Mouse (Mus musculus) gastrocnemius, postnatal 10 days (tissue): Measurements from ENCODE around the gene Tmem221. TPM values are rescaled to one million over a fixed set of nuclear protein-coding genes. Genes with fewer than 3 reads are reported as not detected.
A peak's percentile ranks its signal among the peaks of the same experiment; 100 is the strongest.
"Not testable (repeated sequence)": the region's sequence is repeated elsewhere in the genome, so short reads cannot be mapped to it uniquely, and the experiment has no call there.

ENCODE experiments used
- DNase-seq: peaks from one replicate; pipeline ENCODE4 v3.0.0; 2021; ENCODE audit warnings: mixed read lengths
- total RNA-seq, 2 experiments: library from RNA; stranded (reverse); gene quantifications; 2 replicates each; pipeline ENCODE4 v1.2.3; 2021

The Tmem221 gene
- total RNA-seq, 2 experiments from 2014 or later = 0.14 TPM; not detected in 1

DNA sequence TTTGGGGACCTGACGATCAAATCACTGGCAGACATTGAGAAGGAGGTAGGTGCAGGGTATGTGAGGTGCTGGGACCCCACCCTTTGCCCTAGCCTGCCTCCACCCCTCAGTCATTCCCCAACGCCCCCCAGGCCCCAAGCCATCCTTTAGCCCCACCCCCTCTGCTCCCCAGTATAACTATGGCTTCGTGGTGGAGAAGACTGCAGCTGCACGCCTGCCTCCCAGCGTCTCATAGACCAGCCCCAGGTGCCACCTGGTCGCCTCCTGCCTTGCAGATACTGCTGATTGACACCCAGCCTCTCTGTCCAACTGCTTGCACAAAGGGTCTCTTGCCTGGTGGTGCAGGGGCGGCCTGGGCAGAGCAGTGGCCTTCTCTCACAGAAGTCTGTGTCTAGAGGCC lies 11.1 kb downstream of the Tmem221 start:
- DNase-seq = no peak

- DNase-seq = no peak
These were observed 13.6 kb downstream of the Tmem221 start for GRCm38 (mm10) chr8:71545053-71545452.

DNA sequence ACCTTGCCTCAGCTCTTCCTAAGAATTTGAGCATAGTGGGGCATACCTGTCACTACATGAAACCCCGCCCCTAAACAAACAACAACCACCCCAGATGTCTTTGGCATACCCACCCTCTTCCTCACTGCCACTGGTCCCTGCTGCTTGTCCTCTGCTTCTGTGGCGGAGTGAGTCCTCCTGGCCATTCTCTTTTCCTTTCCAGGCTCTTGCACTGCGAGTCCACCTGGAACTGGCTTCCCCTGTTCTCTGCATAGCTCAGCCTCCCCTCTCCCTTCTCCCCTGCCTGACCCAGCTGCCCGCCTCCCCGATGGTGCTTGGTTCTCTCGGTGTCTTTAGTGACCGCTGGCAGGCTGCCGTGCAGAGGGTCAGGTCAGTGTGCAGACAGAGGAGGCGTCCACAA lies 14.9 kb downstream of the Tmem221 start:
- no peak for DNase-seq

- peak; percentile 90 for DNase-seq
These were observed 15.9 kb downstream of the Tmem221 start, which contains the start of gene Mvb12a for GRCm38 (mm10) chr8:71542632-71543343. Gene Mvb12a (plus strand): TSS chr8:71542922.

- DNase-seq = peak; percentile 80
These were observed 21.4 kb downstream of the Tmem221 start, which contains the start of gene Bst2 for GRCm38 (mm10) chr8:71537028-71537867. Gene Bst2 (minus strand): TSS chr8:71537456.

DNA sequence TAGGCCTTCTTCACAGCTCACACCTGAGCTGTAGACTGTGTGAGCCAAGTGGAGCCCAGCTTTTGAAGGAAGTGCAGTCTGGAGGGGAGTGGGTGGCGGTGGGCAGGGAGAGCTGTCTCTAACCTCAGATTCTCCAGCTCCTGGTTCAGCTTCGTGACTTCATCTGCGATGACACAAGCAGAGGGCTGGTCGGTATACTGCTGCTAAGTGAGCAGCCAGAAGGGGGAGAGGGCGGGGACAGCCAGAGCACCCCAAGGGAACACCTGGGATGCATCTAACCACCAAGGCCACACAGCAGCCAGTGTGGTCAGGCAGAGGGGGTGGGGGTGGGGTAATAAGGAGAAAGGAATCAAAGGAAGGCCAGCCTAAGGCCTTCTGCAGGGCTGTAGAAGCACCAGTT lies 23.0 kb downstream of the Tmem221 start:
- no peak for DNase-seq

GRCm38 (mm10) chr8:71534263-71534810 lies 24.3 kb downstream of the Tmem221 start:
- DNase-seq = no peak

DNA sequence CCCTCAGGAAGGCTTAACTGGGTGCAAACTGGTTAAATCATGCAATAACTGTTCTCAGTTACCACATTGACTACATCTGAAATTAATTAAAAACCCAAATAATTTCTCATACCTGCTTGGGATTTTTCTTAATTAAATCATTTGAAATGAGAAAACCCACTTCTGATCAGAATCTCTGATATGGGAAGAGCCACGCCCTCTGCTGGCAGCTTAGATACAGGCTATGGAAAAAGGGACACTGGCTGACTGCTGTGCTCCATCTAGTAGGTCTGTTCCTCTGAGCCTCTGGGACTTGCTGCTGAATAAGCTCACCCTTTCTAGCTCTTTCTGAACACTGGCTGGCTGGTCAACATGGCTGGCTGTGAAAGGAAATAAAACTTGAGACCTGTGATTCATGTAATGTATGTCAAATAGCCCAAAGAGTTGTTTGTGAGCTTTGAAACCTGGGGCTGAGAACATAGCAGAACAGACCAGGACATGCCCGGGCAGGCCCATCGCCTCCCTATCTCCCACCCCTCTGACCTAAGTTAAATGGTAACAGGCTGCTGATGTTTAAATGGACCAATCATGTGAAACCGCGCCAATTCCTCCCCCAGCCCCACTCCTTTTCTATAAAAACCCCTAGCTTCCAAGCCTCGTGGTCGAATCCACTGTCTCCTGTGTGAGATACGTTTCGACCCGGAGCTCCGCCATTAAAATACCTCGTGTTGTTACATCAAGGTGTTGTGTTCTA lies 27.8 kb downstream of the Tmem221 start:
- not testable (repeated sequence) for DNase-seq

DNA sequence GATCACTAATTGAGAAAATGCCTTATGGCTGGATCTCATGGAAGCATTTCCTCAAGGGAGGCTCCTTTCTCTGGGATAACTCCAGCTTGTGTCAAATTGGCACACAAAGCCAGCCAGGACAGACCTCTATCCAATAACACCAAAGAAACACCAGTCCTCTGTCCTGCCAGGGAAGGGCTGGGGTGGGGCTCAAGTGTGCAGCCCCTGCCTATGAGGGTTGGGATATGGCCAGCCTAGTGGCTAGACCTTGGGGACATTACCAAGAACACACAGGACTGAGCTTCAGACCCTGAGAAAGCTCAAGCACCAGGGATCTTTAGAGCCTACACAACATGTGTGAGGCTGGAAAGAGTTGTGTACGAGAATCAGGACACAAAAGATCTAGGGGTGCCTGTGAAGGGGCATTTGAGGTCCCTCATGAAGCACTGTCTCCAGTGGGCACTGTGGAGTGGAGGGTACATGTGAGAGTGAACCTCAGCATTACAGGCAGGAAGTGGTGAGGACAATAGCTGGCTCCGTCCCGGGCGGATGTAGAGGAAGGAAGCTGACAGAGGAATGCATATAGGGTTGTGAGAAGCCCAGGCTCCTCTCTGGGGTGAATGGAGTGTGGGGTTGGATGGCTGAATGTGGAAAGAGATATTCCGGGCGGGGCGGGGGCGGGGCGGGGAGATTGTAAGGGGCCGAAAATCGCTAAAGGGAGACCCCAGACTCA lies 30.2 kb downstream of the Tmem221 start:
- DNase-seq = no peak

DNA sequence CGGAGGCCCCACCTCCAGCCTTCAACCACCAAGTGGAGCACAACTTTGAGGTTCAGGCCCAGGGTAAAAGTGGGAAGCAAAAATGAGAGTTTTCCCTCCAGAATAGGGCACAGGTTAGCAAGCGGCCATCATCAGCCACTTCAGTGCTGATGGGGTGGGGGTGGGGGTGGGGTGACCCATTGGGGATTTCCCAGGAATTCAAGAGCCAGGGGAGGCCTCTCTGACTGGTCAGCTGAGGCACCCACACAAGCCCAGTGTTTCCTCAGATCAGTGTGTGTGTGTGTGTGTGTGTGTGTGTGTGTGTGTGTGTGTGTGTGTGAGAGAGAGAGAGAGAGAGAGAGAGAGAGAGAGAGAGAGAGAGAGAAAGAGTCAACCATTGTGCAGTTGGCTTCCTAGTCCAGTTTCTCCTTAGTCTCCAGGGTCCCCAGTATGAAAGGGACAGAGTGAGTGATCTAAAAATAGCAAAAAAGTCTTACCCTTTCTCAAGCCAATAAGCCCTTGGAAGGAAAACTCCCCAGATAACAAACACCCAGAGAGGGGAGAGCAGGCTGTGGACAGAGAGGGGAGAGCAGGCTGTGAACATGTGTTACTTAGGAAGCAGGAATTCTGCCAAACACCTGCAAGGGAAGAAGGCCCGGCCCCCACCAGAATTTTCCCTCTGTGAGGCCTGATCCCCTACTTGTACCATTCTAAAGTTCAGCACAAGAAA lies 31.4 kb downstream of the Tmem221 start:
- DNase-seq = no peak

DNA sequence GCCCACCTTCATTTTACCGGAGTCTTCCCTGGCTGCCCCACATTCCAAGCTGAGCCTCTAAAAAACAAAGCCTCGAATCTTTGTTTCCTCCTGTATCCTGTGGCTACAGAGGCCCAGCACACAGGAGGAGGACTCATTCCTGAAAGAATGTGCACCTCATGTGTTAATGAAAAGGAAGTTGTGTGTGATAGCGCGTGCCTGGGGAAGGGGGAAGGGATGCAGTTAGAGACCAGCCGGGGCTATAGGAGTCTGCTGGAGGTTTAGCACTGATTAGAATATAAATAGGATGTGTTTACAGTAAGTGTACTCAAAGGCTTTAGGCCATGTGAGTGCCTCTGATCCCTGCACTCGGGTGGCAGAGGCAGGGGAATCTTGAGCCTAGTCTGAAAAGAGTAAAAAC lies 32.4 kb downstream of the Tmem221 start:
- no peak for DNase-seq

- no peak for DNase-seq
These were observed 33.2 kb downstream of the Tmem221 start, which contains the start of gene Ccdc194 for GRCm38 (mm10) chr8:71525226-71526050. Gene Ccdc194 (minus strand): TSS chr8:71525711.

DNA sequence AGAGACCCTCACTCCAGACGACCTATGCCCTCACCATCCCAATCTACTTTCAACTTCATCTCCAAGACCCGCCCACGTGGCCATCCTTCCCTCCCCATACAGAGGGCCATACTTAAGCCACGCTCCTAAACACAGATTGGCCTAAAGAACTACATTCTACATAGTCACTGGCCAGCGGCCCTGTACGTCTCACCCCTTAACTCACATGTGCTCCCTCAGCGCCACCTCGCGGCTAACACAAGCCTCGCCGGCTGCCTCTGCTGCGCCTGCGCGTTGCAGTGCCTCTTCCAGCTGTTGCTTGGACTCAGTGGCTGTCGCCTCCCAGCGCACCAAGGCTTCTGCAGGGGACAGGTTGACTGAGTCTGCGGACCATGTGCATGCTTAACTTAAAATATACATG lies 37.0 kb downstream of the Tmem221 start:
- DNase-seq = peak; percentile 97

DNA sequence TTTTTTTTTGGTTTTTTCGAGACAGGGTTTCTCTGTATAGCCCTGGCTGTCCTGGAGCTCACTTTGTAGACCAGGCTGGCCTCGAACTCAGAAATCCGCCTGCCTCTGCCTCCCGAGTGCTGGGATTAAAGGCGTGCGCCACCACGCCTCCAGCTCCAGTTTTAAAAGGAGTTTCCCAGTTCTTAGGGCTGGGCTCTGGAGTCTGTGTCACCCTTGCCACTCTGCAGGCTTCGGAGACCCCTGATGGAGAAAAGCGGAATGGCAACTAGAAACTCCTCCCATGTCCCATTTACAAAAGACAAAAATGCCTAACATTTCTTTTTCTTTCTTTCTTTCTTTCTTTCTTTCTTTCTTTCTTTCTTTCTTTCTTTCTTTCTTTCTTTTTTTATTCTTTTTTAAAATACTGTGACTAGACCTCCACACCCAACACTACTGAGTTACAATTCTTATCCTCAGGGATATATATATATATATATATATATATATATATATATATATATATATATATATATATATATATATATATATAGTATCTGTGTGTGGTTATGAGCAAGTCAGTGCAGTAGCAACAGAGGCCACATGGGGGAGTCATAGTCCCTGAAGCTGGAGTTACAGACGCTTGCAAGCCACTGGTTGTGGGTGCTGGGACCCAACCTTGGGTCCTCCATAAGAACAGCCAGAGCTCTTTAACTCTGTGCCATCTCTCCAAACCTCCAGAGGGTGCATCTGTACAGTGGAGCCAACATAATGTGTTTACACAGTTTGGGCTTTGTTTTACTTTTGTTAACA lies 39.4 kb downstream of the Tmem221 start:
- DNase-seq = peak; percentile 66

- DNase-seq = no peak
These were observed 41.9 kb downstream of the Tmem221 start for GRCm38 (mm10) chr8:71516786-71517185.

GRCm38 (mm10) chr8:71515043-71515442 lies 43.6 kb downstream of the Tmem221 start:
- DNase-seq = no peak

DNA sequence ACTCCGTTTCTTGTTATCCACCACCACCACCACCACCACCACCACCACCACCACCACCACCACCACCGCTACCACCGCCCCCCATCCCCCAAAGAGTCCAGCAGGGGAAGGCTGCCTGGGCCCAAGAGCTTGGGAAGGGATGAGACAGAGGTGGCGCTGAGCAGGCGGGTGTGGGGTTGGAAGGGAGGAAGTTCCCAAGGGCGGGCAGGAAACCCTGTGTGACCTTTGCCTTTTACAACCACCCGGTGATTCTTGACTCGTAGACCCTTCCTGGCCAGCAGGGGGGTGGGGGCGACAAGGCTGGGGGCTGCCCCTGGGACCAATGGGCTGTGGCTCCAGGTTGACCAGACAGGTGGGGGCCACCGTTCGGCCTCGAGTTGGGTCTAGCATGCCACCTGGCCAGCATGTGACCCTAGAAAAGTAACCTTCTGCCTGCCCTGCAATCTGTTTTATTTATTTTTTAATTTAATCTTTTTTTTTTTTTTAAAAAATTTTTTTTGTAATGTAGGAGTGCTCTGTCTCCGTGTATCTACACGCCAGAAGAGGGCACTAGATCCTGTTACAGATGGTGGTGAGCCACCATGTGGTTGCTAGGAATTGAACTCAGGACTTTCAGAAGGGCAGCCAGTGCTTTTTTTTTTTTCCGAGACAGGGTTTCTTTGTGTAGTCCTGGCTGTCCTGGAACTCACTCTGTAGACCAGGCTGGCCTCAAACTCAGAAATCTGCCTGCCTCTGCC lies 45.5 kb downstream of the Tmem221 start:
- no peak for DNase-seq

DNA sequence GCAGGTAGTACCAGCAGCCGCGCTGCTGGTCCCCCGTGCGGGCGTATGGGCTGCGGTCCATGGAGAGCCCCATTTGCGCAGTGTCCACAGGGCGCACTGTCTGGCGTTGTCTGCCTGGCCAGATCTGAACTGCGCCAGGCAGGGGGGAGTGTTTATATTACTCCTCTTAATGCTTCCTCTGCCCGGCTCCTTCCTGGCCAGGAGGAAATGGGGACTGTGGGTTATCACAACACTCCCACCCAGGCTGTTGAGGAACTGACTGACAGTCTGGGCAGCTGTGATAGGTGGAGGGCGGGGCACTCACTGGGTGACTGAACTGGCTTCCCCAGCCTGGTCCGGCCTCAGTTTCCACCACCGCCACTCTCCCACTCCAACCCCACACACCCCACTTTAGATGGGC lies 47.0 kb downstream of the Tmem221 start, which contains the start of gene Plvap:
TSS of gene Plvap (minus strand) at position 109 of the 400 bp plus-strand sequence.
- DNase-seq = no peak
